In genomic region chr11:120373025-120373424, GRCm38 (mm10) we compare ENCODE assay signal across 20 mouse cellular contexts. TPM values are rescaled to one million over a fixed set of nuclear protein-coding genes. Genes with fewer than 3 reads are reported as not detected.
DNase-seq lines count a peak whose midpoint lies in the region; ATAC-seq and TF ChIP-seq lines count a peak whose summit lies in the region.
"Had no signal": no experiment of that assay in that cellular context is flagged by ENCODE, and none has a peak within 500 bp of the region (broad histone marks: within the 10 kb centered on the region; RNA-seq: fewer than 3 reads in every experiment).

No protein-coding gene starts in this region.

- no peak overlapping the region for H3K4me3 ChIP-seq in heart, postnatal 0 days (ENCODE audit: low read depth, low read length)
- no peak overlapping the region for H3K4me3 ChIP-seq in liver, embryonic 14.5 days (ENCODE audit: insufficient read depth in 1 of 2, low read depth in 2 of 2, low read length in 2 of 2)
- no peak overlapping the region for H3K4me3 ChIP-seq in liver, embryonic 11.5 days (ENCODE audit: low read depth, low read length)
- H3K4me3 ChIP-seq: limb, embryonic 10.5 days; megakaryocyte, embryonic 14.5 days; neural tube, embryonic 15.5 days had no signal

- peaks cover 83% of the 10 kb centered on the region for H3K36me3 ChIP-seq in heart, postnatal 0 days (replicated peaks; ENCODE audit: control insufficient read depth, insufficient read depth, low read length)
- H3K36me3 ChIP-seq in liver, embryonic 14.5 days (replicated peaks; ENCODE audit: control insufficient read depth, insufficient read depth, low read depth) = no peaks in the 10 kb centered on the region
- peaks cover 33% of the 10 kb centered on the region for H3K36me3 ChIP-seq in liver, embryonic 11.5 days (ENCODE audit: control insufficient read depth, insufficient read depth, low read length)

- peaks cover 13% of the 10 kb centered on the region for H3K4me1 ChIP-seq in heart, postnatal 0 days (ENCODE audit: control insufficient read depth, insufficient read depth)
- H3K4me1 ChIP-seq in liver, embryonic 14.5 days (replicated peaks; ENCODE audit: control insufficient read depth in 2 of 2, insufficient read depth in 2 of 2, low read length in 1 of 2) = peaks cover 4 to 6% of the 10 kb centered on the region in 2 experiments
- H3K4me1 ChIP-seq in liver, embryonic 11.5 days (replicated peaks; ENCODE audit: control insufficient read depth, insufficient read depth, low read length) = peaks cover 11% of the 10 kb centered on the region

- 70% methylated on average over 13 of the region's 13 CpGs for WGBS in heart, postnatal 0 days
- WGBS in liver, embryonic 14.5 days (ENCODE audit: insufficient replicate concordance) = 74% methylated on average over 13 of the region's 13 CpGs
- 73% methylated on average over 13 of the region's 13 CpGs for WGBS in liver, embryonic 11.5 days

- no peaks in the 10 kb centered on the region for H3K9me3 ChIP-seq in heart, postnatal 0 days (replicated peaks; ENCODE audit: control insufficient read depth, low read length)
- no peaks in the 10 kb centered on the region for H3K9me3 ChIP-seq in liver, embryonic 14.5 days (ENCODE audit: control insufficient read depth, low read length)
- H3K9me3 ChIP-seq in liver, embryonic 11.5 days (ENCODE audit: control insufficient read depth, low read length) = no peaks in the 10 kb centered on the region
- H3K9me3 ChIP-seq: limb, embryonic 10.5 days; megakaryocyte, embryonic 14.5 days; neural tube, embryonic 15.5 days had no signal

- no peak for TF ChIP-seq CTCF in heart, postnatal 0 days (IDR thresholded peaks at IDR 0.05; ENCODE audit: low read depth)
- TF ChIP-seq CTCF in liver, embryonic 14.5 days (IDR thresholded peaks at IDR 0.05; ENCODE audit: low read depth) = peak; percentile 62

- no peak for ATAC-seq in heart, postnatal 0 days (ENCODE audit: insufficient read depth, low read depth)
- ATAC-seq in liver, embryonic 14.5 days (ENCODE audit: insufficient read depth) = no peak
- no peak for ATAC-seq in liver, embryonic 11.5 days (replicated peaks; ENCODE audit: low FRiP score)
- ATAC-seq: hindbrain, embryonic 16.5 days had no signal

- DNase-seq in heart, postnatal 0 days (ENCODE audit: low spot score) = no peak
- DNase-seq in heart, postnatal 10 days = no peak
- no peak for DNase-seq in liver, embryonic 14.5 days (ENCODE audit: low read depth in 3 of 3, low spot score in 3 of 3)
- DNase-seq in liver, embryonic 11.5 days (ENCODE audit: low spot score) = no peak
- DNase-seq in thymus, postnatal 4 days = peak; percentile 16
- no peak for DNase-seq in thymus, postnatal 14 days
- DNase-seq in neural tube, embryonic 10.5 days (ENCODE audit: extremely low spot score, low spot score) = no peak
- DNase-seq in natural killer cell, adult 2 months (ENCODE audit: low spot score in 2 of 2) = no peak
- DNase-seq: cerebellum, postnatal 10 days; gastrocnemius, postnatal 25 days; layer of hippocampus, postnatal 36 days; thymus, adult 18-20 months had no signal

- no peaks in the 10 kb centered on the region for H3K27me3 ChIP-seq in heart, postnatal 0 days (ENCODE audit: control insufficient read depth, insufficient read depth, low read length)
- H3K27me3 ChIP-seq in liver, embryonic 14.5 days (ENCODE audit: control insufficient read depth, insufficient read depth, low read length) = no peaks in the 10 kb centered on the region
- H3K27me3 ChIP-seq in liver, embryonic 11.5 days (replicated peaks; ENCODE audit: control insufficient read depth, insufficient read depth, low read length) = no peaks in the 10 kb centered on the region
- H3K27me3 ChIP-seq: megakaryocyte, embryonic 14.5 days; neural tube, embryonic 15.5 days had no signal

- intact Hi-C loops in heart, postnatal 10 days (cut with DNase I) = no loop called here

- no peak for TF ChIP-seq EP300 in heart, postnatal 0 days (IDR thresholded peaks at IDR 0.05; ENCODE audit: low read depth)
- no peak for TF ChIP-seq EP300 in liver, embryonic 14.5 days (IDR thresholded peaks at IDR 0.05; ENCODE audit: low read depth)

- H3K4me2 ChIP-seq in heart, postnatal 0 days (ENCODE audit: low read depth, low read length) = no peak overlapping the region
- H3K4me2 ChIP-seq in liver, embryonic 14.5 days (ENCODE audit: low read depth) = no peak overlapping the region
- H3K4me2 ChIP-seq in liver, embryonic 11.5 days = no peak overlapping the region
- H3K4me2 ChIP-seq: neural tube, embryonic 15.5 days had no signal

- H3K9ac ChIP-seq in heart, postnatal 0 days (replicated peaks; ENCODE audit: low read depth, low read length) = no peak overlapping the region
- no peak overlapping the region for H3K9ac ChIP-seq in liver, embryonic 14.5 days (replicated peaks)
- no peak overlapping the region for H3K9ac ChIP-seq in liver, embryonic 11.5 days (ENCODE audit: low read depth, low read length)
- H3K9ac ChIP-seq: neural tube, embryonic 15.5 days had no signal

- 0 out of 2 replicates have a peak overlapping the region, but pooled peaks have one; percentile 16 for H3K27ac ChIP-seq in heart, postnatal 0 days (ENCODE audit: low read depth)
- H3K27ac ChIP-seq in liver, embryonic 14.5 days = no peak overlapping the region
- H3K27ac ChIP-seq in liver, embryonic 11.5 days (ENCODE audit: low read depth, low read length) = no peak overlapping the region
- H3K27ac ChIP-seq: limb, embryonic 10.5 days; neural tube, embryonic 15.5 days had no signal

RNA-seq across cellular contexts. Expression of gene Faap100, which starts 5.5 kb away (rescaled TPM):
- 46.7 and 70.5 TPM in 2 replicates for total RNA-seq in heart, postnatal 0 days (2014; rRNA removed; ENCODE audit: low replicate concordance)
- 22.3 and 28.6 TPM in 2 replicates for polyA plus RNA-seq in heart, postnatal 0 days (2015; fragmentation: Nextera tagmentation; extraction: Ambion mirVana)
- total RNA-seq in heart, postnatal 10 days (2021) = 10 to 100 TPM; 21.3 to 24.3 TPM
- polyA plus RNA-seq in liver, embryonic 14.5 days (2012; rRNA removed) = 5.3 and 6.3 TPM in 2 replicates
- polyA plus RNA-seq in liver, embryonic 14.5 days (2014; fragmentation: Nextera tagmentation; extraction: Ambion mirVana) = 4.5 and 5.4 TPM in 2 replicates
- 22.8 and 23.2 TPM in 2 replicates for polyA plus RNA-seq in liver, embryonic 11.5 days (2014; fragmentation: Nextera tagmentation; extraction: Ambion mirVana)

RNA-seq across cellular contexts. Expression of gene Fscn2, which starts 11.7 kb away (rescaled TPM):
- total RNA-seq in heart, postnatal 0 days (2014; rRNA removed; ENCODE audit: low replicate concordance) = not detected in 2 replicates
- 0.65 and 0.68 TPM in 2 replicates for polyA plus RNA-seq in heart, postnatal 0 days (2015; fragmentation: Nextera tagmentation; extraction: Ambion mirVana)
- total RNA-seq in heart, postnatal 10 days (2021) = not detected
- not detected in 2 replicates for polyA plus RNA-seq in liver, embryonic 14.5 days (2012; rRNA removed)
- not detected in 2 replicates for polyA plus RNA-seq in liver, embryonic 14.5 days (2014; fragmentation: Nextera tagmentation; extraction: Ambion mirVana)
- 0.29 TPM in 1 of 2 replicates, not detected in the other for polyA plus RNA-seq in liver, embryonic 11.5 days (2014; fragmentation: Nextera tagmentation; extraction: Ambion mirVana)
- total RNA-seq: heart, adult 8-10 months; heart, postnatal 36 days had no signal
- polyA plus RNA-seq: large intestine, adult 2 months; liver, embryonic 16.5 days had no signal

RNA-seq across cellular contexts. Expression of gene Actg1, which starts 24.7 kb away (rescaled TPM):
- 700 and 751 TPM in 2 replicates for total RNA-seq in heart, postnatal 0 days (2014; rRNA removed; ENCODE audit: low replicate concordance)
- polyA plus RNA-seq in heart, postnatal 0 days (2015; fragmentation: Nextera tagmentation; extraction: Ambion mirVana) = 639 and 714 TPM in 2 replicates
- total RNA-seq in heart, postnatal 10 days (2021) = 100 to 1,000 TPM; 691 to 703 TPM
- polyA plus RNA-seq in liver, embryonic 14.5 days (2012; rRNA removed) = 256 and 265 TPM in 2 replicates
- 451 and 544 TPM in 2 replicates for polyA plus RNA-seq in liver, embryonic 14.5 days (2014; fragmentation: Nextera tagmentation; extraction: Ambion mirVana)
- 1,592 and 1,704 TPM in 2 replicates for polyA plus RNA-seq in liver, embryonic 11.5 days (2014; fragmentation: Nextera tagmentation; extraction: Ambion mirVana)
